Mouse (Mus musculus) adrenal gland, postnatal 0 days (tissue): Measurements from ENCODE around the gene Rras. TPM values are rescaled to one million over a fixed set of nuclear protein-coding genes. Genes with fewer than 3 reads are reported as not detected.

ENCODE experiments used
- microRNA-seq: library from miRNA; unstranded; fragments of <30 nt; microRNA quantifications from one replicate; pipeline ENCODE4, GENCODE M21; 2016; ENCODE audit warnings: borderline replicate concordance; ENCODE audit not compliant: insufficient number of aligned reads
- polyA plus RNA-seq: library from polyadenylated mRNA; unstranded; fragments of >200 nt; fragmentation: Nextera tagmentation; extraction: Ambion mirVana; gene quantifications from 2 replicates; pipeline ENCODE4 v1.2.1, GENCODE M21; 2015

Gene Rras
- 69.9 and 80.5 TPM in 2 replicates for polyA plus RNA-seq

DNA sequence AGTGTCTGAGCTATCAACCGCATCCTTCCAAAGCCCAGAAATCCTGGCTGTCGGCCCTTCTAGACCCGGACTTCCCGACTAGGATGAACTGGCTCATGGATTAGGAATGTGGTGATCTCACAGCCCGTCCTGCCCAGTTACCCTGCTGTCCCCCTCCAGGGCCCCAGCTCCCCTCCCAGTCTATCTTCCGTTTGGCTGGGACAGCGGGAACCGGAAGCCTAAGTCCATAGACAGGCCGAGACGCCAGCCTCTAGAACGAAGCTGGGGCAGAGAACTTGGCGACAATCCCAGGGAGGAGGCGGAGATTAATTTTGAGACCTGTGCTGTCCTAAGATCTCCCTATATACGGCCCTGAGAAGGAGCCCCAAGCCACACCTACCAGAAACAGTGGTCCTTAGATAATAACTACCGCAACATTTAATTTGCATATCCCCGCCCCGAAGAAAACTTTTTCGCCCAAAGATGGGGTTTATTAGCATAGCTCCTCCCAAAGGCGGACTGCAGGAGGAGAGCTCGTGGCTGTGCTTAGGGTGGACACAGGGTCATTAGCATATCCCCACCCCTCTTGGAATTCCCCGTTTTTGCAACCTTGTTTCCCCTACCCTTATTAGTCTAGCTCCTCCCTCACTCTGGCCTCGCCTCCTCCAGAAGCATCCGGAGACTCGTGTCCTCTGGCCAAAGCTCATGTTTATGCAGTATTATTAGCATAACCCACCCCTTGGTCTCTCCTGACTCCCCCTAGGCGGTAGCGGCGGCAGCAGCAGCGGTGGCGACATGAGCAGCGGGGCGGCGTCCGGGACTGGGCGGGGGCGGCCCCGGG is at the start of gene Rras:
TSS of gene Rras (plus strand) at position 720 of the 820 bp plus-strand sequence.

GRCm38 (mm10) chr7:44974383-44975116 is 43.2 kb upstream of the Rras start, which contains the start of gene Cpt1c:
Gene Cpt1c, minus strand, starts transcription at chr7:44974851.

DNA sequence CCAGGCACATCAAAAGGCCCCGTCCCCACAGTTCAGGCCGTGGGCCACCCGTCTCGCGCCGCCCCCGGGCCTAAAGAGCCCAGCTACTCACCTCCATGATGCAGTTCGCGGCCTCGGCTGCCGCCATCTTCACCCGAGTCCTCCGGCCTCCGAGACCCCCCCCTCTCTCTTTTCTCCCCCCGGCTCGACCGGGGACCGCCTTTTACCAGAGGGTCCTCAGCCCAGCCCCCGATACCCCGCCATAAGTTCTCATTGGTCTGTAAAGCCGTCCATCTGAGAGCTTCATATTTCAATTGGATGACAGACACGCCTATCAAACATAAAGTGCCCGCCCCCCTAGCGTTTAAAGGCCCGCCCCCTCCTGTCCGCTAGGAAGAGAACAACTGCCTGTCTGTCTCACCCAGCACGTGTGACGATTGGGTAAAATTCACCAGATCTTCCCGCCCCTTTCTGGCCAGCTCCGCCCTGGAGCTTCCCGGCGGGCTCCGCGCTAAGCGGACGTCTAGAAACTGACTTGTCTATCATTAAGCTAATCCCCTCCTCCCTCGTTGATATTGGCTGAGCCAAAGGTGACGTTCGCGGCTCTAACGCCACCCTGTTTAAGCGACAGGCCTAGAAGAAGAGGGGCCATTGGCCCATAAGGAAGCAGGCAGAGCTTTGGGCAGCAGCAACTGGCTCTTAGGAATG is 31.4 kb upstream of the Rras start, which contains the start of gene Prmt1:
TSS of gene Prmt1 (minus strand) at position 377 of the 687 bp plus-strand sequence.

DNA sequence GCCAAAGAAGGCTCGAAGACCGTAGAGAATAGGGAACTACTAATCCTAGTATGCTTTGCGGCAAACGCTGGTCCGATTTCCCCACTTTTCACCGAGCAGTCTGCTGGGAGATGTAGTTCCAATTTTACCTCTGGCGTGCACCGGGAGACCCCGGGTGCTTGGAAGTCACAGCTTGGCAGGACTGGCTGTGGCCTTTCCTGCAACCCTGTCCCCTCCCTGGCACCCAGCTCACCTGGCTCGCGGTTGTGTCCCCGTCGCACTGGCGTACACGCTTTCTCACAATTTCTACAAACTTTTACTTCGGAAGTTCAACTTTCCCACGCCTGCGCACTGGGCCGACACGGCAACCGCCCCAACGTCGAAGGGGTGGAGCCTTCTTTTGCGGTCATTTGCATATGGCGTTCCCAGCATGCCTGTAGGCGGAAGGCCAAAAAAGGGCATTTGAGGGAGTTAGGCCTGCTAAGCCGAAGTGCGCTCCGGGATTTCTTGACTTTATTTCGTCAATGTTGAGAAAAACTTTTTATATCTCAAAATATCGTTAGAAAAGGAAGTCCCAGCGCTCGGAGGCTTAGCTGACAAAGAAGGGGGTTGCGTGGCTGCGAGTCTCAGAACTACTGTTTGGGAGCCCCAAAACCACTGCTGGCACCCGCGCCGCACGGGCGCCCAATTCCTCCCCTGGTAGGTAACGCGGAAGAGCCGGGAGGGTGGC is 20.4 kb upstream of the Rras start, which contains the start of gene Irf3:
TSS of gene Irf3 (plus strand) at position 418 of the 709 bp plus-strand sequence.

DNA sequence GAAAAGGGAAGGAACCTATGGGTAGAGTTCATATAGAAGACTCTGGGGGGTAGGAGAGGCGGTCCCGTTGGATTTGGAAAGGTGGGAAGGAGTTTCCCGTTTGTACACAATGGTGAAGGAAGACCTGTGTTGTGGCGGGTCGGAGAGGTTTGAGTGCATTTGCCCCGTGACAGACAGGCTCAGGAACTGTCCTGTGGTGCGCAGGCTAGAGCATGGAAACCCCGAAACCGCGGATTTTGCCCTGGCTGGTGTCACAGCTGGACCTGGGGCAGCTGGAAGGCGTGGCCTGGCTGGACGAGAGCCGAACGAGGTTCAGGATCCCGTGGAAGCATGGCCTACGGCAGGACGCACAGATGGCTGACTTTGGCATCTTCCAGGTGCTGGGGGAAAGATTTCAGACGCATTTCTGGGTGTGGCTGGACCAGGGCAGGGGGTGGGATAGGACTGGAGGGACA is 19.2 kb upstream of the Rras start, which contains the start of gene Bcl2l12:
TSS of gene Bcl2l12 (minus strand) at position 212 of the 455 bp plus-strand sequence.

GRCm38 (mm10) chr7:45015957-45016612 is 1.7 kb upstream of the Rras start, which contains the start of gene Scaf1:
Gene Scaf1, minus strand, starts transcription at chr7:45016363.

DNA sequence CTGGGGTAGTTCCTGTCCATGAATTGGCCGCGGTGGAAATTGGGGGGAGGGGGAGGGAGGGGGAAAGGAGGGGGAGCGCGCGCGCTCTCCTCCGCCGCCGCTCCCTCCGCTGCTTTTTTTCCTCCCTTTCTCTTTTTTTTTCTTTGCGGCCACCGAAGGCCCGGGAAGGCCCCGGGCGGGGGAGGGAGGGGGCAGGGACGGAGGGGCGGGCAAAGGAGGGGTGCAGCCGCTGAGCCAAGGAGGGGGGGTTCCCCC is 35.0 kb downstream of the Rras start, which contains the start of gene Prr12:
TSS of gene Prr12 (minus strand) at position 20 of the 255 bp plus-strand sequence.

GRCm38 (mm10) chr7:45062239-45062835 is 44.6 kb downstream of the Rras start, which contains the start of the genes Nosip and Prrg2:
Gene Nosip, plus strand, starts transcription at chr7:45062429.
Gene Prrg2, minus strand, starts transcription at chr7:45062677.

Small RNAs within 50 kb of the gene (microRNA-seq; reads per million reads assigned to microRNA genes)
- not detected for gene Mir7054

Other genes with a start within 250 kb of the Rras start
- 40.4 and 43.1 TPM in 2 replicates for gene Nup62, start 201.9 kb upstream of the Rras start, polyA plus RNA-seq
- gene Il4i1, start 201.6 kb upstream of the Rras start, polyA plus RNA-seq = 0.52 and 1.9 TPM in 2 replicates
- gene Atf5, start 201.3 kb upstream of the Rras start, polyA plus RNA-seq = 8.1 and 9.7 TPM in 2 replicates
- gene Akt1s1, start 169.0 kb upstream of the Rras start, polyA plus RNA-seq = 103 and 124 TPM in 2 replicates
- gene Tbc1d17, start 168.9 kb upstream of the Rras start, polyA plus RNA-seq = 74.5 and 99.1 TPM in 2 replicates
- gene Pnkp, start 160.8 kb upstream of the Rras start, polyA plus RNA-seq = 41.8 and 51.0 TPM in 2 replicates
- gene Ptov1, start 148.2 kb upstream of the Rras start, polyA plus RNA-seq = 305 and 336 TPM in 2 replicates
- 65.4 and 92.8 TPM in 2 replicates for gene Med25, start 125.2 kb upstream of the Rras start, polyA plus RNA-seq
- 23.0 and 35.1 TPM in 2 replicates for gene Fuz, start 121.9 kb upstream of the Rras start, polyA plus RNA-seq
- gene Ap2a1, start 88.5 kb upstream of the Rras start, polyA plus RNA-seq = 49.4 and 50.6 TPM in 2 replicates
- gene Tsks, start 74.8 kb upstream of the Rras start, polyA plus RNA-seq = 0.17 and 0.46 TPM in 2 replicates
- gene Cpt1c, start 43.1 kb upstream of the Rras start, polyA plus RNA-seq = 23.0 and 24.9 TPM in 2 replicates
- 247 and 271 TPM in 2 replicates for gene Prmt1, start 31.4 kb upstream of the Rras start, polyA plus RNA-seq
- gene Irf3, start 20.3 kb upstream of the Rras start, polyA plus RNA-seq = 56.9 and 79.7 TPM in 2 replicates
- 16.6 and 25.4 TPM in 2 replicates for gene Bcl2l12, start 19.2 kb upstream of the Rras start, polyA plus RNA-seq
- gene Scaf1, start 1.6 kb upstream of the Rras start, polyA plus RNA-seq = 25.1 and 26.8 TPM in 2 replicates
- 4.1 and 6.1 TPM in 2 replicates for gene Prr12, start 34.9 kb downstream of the Rras start, polyA plus RNA-seq
- 72.0 and 75.6 TPM in 2 replicates for gene Nosip, start 44.5 kb downstream of the Rras start, polyA plus RNA-seq
- 21.2 and 23.8 TPM in 2 replicates for gene Prrg2, start 44.7 kb downstream of the Rras start, polyA plus RNA-seq
- 173 and 202 TPM in 2 replicates for gene Rcn3, start 74.3 kb downstream of the Rras start, polyA plus RNA-seq
- 193 and 264 TPM in 2 replicates for gene Fcgrt, start 85.9 kb downstream of the Rras start, polyA plus RNA-seq
- 1,100 and 1,135 TPM in 2 replicates for gene Rps11, start 106.5 kb downstream of the Rras start, polyA plus RNA-seq
- 1,896 and 3,552 TPM in 2 replicates for gene Rpl13a, start 110.8 kb downstream of the Rras start, polyA plus RNA-seq
- gene Gm45713, start 118.3 kb downstream of the Rras start, polyA plus RNA-seq = 1.4 and 2.1 TPM in 2 replicates
- 6.1 and 11.0 TPM in 2 replicates for gene Flt3l, start 118.5 kb downstream of the Rras start, polyA plus RNA-seq
- gene Pih1d1, start 136.3 kb downstream of the Rras start, polyA plus RNA-seq = 67.2 and 75.8 TPM in 2 replicates
- 25.3 and 34.0 TPM in 2 replicates for gene Aldh16a1, start 136.6 kb downstream of the Rras start, polyA plus RNA-seq
- 0.11 and 0.16 TPM in 2 replicates for gene Slc17a7, start 146.0 kb downstream of the Rras start, polyA plus RNA-seq
- gene Gfy, start 161.6 kb downstream of the Rras start, polyA plus RNA-seq = not detected in 2 replicates
- not detected in 2 replicates for gene Pth2, start 163.0 kb downstream of the Rras start, polyA plus RNA-seq
- gene Ccdc155, start 186.9 kb downstream of the Rras start, polyA plus RNA-seq = 0.30 and 0.47 TPM in 2 replicates
- 1.6 and 1.8 TPM in 2 replicates for gene Dkkl1, start 194.2 kb downstream of the Rras start, polyA plus RNA-seq
- gene Tead2, start 197.8 kb downstream of the Rras start, polyA plus RNA-seq = 28.7 and 32.9 TPM in 2 replicates
- gene Cd37, start 221.2 kb downstream of the Rras start, polyA plus RNA-seq = 3.9 and 5.3 TPM in 2 replicates
- 0.08 TPM in 1 of 2 replicates, not detected in the other for gene Slc6a16, start 223.1 kb downstream of the Rras start, polyA plus RNA-seq